Mouse (Mus musculus): Measurements from ENCODE around the gene Spata25. TPM values are rescaled to one million over a fixed set of nuclear protein-coding genes. Genes with fewer than 3 reads are reported as not detected.
"Not testable (repeated sequence)": the region's sequence is repeated elsewhere in the genome, so short reads cannot be mapped to it uniquely, and the experiment has no call there.

Spata25 gene
- not detected in 2 replicates for polyA plus RNA-seq (2015; fragmentation: Nextera tagmentation; extraction: Ambion mirVana)

- H3K9ac ChIP-seq (ENCODE audit: low read depth, low read length), result no peak within 1 kb of the TSS
- H3K27ac ChIP-seq (ENCODE audit: low read length), result no peak within 1 kb of the TSS
- ATAC-seq, result no peak
- peaks cover 23% of the 10 kb centered on the region for H3K36me3 ChIP-seq (ENCODE audit: control insufficient read depth, insufficient read depth, low read length)
- no peak within 1 kb of the TSS for H3K4me3 ChIP-seq (ENCODE audit: low read depth, low read length)
- H3K4me1 ChIP-seq (ENCODE audit: control insufficient read depth, insufficient read depth, low read length), result peaks cover 8% of the 10 kb centered on the region
- no peak within 1 kb of the TSS for H3K4me2 ChIP-seq (ENCODE audit: low read length)
- no peaks in the 10 kb centered on the region for H3K9me3 ChIP-seq (replicated peaks; ENCODE audit: control insufficient read depth, low read length, poor library complexity, severe bottlenecking)
- WGBS, result 84% methylated on average over 6 of the region's 6 CpGs
- H3K27me3 ChIP-seq (ENCODE audit: control insufficient read depth, insufficient read depth, low read depth, low read length), result no peaks in the 10 kb centered on the region
Observed at GRCm38 (mm10) chr2:164828437-164828836, at the start of gene Spata25. Spata25 (minus strand) TSS chr2:164828537.

- Histone ChIP-seq H3K4me2 (ENCODE audit: low read length) (peak overlapping the region; percentile 87), H3K4me1 (ENCODE audit: control insufficient read depth, insufficient read depth, low read length) (peaks cover 16% of the 10 kb centered on the region), H3K27ac (ENCODE audit: low read length) (peak overlapping the region; percentile 100; the same call in 1 of the 2 replicates)
- H3K4me3 ChIP-seq (ENCODE audit: low read depth, low read length); H3K27me3 ChIP-seq (ENCODE audit: control insufficient read depth, insufficient read depth, low read depth, low read length); H3K9me3 ChIP-seq (replicated peaks; ENCODE audit: control insufficient read depth, low read length, poor library complexity, severe bottlenecking); H3K9ac ChIP-seq (ENCODE audit: low read depth, low read length); ATAC-seq; H3K36me3 ChIP-seq (ENCODE audit: control insufficient read depth, insufficient read depth, low read length): not testable (repeated sequence)
- WGBS, result 76% methylated on average over 11 of the region's 11 CpGs
Observed at GRCm38 (mm10) chr2:164877376-164878215, 49.3 kb upstream of the Spata25 start.

- 57% methylated on average over 2 of the region's 2 CpGs for WGBS
- H3K36me3 ChIP-seq (ENCODE audit: control insufficient read depth, insufficient read depth, low read length); H3K9ac ChIP-seq (ENCODE audit: low read depth, low read length); ATAC-seq; H3K27ac ChIP-seq (ENCODE audit: low read length); H3K9me3 ChIP-seq (replicated peaks; ENCODE audit: control insufficient read depth, low read length, poor library complexity, severe bottlenecking); H3K4me2 ChIP-seq (ENCODE audit: low read length); H3K27me3 ChIP-seq (ENCODE audit: control insufficient read depth, insufficient read depth, low read depth, low read length); H3K4me3 ChIP-seq (ENCODE audit: low read depth, low read length): not testable (repeated sequence)
- peaks cover 13% of the 10 kb centered on the region for H3K4me1 ChIP-seq (ENCODE audit: control insufficient read depth, insufficient read depth, low read length)
Observed at GRCm38 (mm10) chr2:164875648-164876047, 47.3 kb upstream of the Spata25 start.

- H3K4me3 ChIP-seq (ENCODE audit: low read depth, low read length), result no peak overlapping the region
- H3K36me3 ChIP-seq (ENCODE audit: control insufficient read depth, insufficient read depth, low read length), result no peaks in the 10 kb centered on the region
- peak overlapping the region; percentile 35; the same call in 1 of the 2 replicates for H3K27ac ChIP-seq (ENCODE audit: low read length)
- no peak for ATAC-seq
- H3K4me2 ChIP-seq (ENCODE audit: low read length), result no peak overlapping the region
- H3K9ac ChIP-seq (ENCODE audit: low read depth, low read length), result no peak overlapping the region
- no peaks in the 10 kb centered on the region for H3K9me3 ChIP-seq (replicated peaks; ENCODE audit: control insufficient read depth, low read length, poor library complexity, severe bottlenecking)
- peaks cover 8% of the 10 kb centered on the region for H3K4me1 ChIP-seq (ENCODE audit: control insufficient read depth, insufficient read depth, low read length)
- 41% methylated on average over 1 of the region's 1 CpGs for WGBS
- no peaks in the 10 kb centered on the region for H3K27me3 ChIP-seq (ENCODE audit: control insufficient read depth, insufficient read depth, low read depth, low read length)
Observed at GRCm38 (mm10) chr2:164874239-164874769, 46.0 kb upstream of the Spata25 start.

- Histone ChIP-seq H3K9me3 (replicated peaks; ENCODE audit: control insufficient read depth, low read length, poor library complexity, severe bottlenecking) (no peaks in the 10 kb centered on the region), H3K36me3 (ENCODE audit: control insufficient read depth, insufficient read depth, low read length) (no peaks in the 10 kb centered on the region), H3K4me2 (ENCODE audit: low read length) (no peak overlapping the region), H3K4me3 (ENCODE audit: low read depth, low read length) (no peak overlapping the region), H3K27me3 (ENCODE audit: control insufficient read depth, insufficient read depth, low read depth, low read length) (no peaks in the 10 kb centered on the region), H3K4me1 (ENCODE audit: control insufficient read depth, insufficient read depth, low read length) (peaks cover 7% of the 10 kb centered on the region), H3K9ac (ENCODE audit: low read depth, low read length) (no peak overlapping the region), H3K27ac (ENCODE audit: low read length) (no peak overlapping the region)
- WGBS, result 76% methylated on average over 3 of the region's 3 CpGs
- no peak for ATAC-seq
Observed at GRCm38 (mm10) chr2:164873621-164874020, 45.3 kb upstream of the Spata25 start.

GRCm38 (mm10) chr2:164871602-164872303, 43.4 kb upstream of the Spata25 start:
- H3K36me3 ChIP-seq (ENCODE audit: control insufficient read depth, insufficient read depth, low read length), result no peaks in the 10 kb centered on the region
- no peak overlapping the region for H3K4me2 ChIP-seq (ENCODE audit: low read length)
- ATAC-seq, result no peak
- no peak overlapping the region for H3K4me3 ChIP-seq (ENCODE audit: low read depth, low read length)
- H3K9ac ChIP-seq (ENCODE audit: low read depth, low read length), result no peak overlapping the region
- H3K4me1 ChIP-seq (ENCODE audit: control insufficient read depth, insufficient read depth, low read length), result no peaks in the 10 kb centered on the region
- WGBS, result 53% methylated on average over 6 of the region's 6 CpGs
- no peaks in the 10 kb centered on the region for H3K27me3 ChIP-seq (ENCODE audit: control insufficient read depth, insufficient read depth, low read depth, low read length)
- H3K27ac ChIP-seq (ENCODE audit: low read length), result no peak overlapping the region
- H3K9me3 ChIP-seq (replicated peaks; ENCODE audit: control insufficient read depth, low read length, poor library complexity, severe bottlenecking), result no peaks in the 10 kb centered on the region; the same call in 1 of the 2 replicates

- H3K9me3 ChIP-seq (replicated peaks; ENCODE audit: control insufficient read depth, low read length, poor library complexity, severe bottlenecking), result no peaks in the 10 kb centered on the region; the same call in 1 of the 2 replicates
- no peaks in the 10 kb centered on the region for H3K4me1 ChIP-seq (ENCODE audit: control insufficient read depth, insufficient read depth, low read length)
- H3K36me3 ChIP-seq (ENCODE audit: control insufficient read depth, insufficient read depth, low read length), result no peaks in the 10 kb centered on the region
- H3K27ac ChIP-seq (ENCODE audit: low read length), result no peak overlapping the region
- H3K4me3 ChIP-seq (ENCODE audit: low read depth, low read length), result no peak overlapping the region
- no peak overlapping the region for H3K9ac ChIP-seq (ENCODE audit: low read depth, low read length)
- H3K27me3 ChIP-seq (ENCODE audit: control insufficient read depth, insufficient read depth, low read depth, low read length), result no peaks in the 10 kb centered on the region
- no peak for ATAC-seq
- WGBS, result 79% methylated on average over 7 of the region's 7 CpGs
- no peak overlapping the region for H3K4me2 ChIP-seq (ENCODE audit: low read length)
Observed at GRCm38 (mm10) chr2:164868491-164868890, 40.2 kb upstream of the Spata25 start.

GRCm38 (mm10) chr2:164867566-164867965, 39.2 kb upstream of the Spata25 start:
- Histone ChIP-seq H3K27me3 (ENCODE audit: control insufficient read depth, insufficient read depth, low read depth, low read length) (no peaks in the 10 kb centered on the region), H3K27ac (ENCODE audit: low read length) (no peak overlapping the region), H3K9me3 (replicated peaks; ENCODE audit: control insufficient read depth, low read length, poor library complexity, severe bottlenecking) (no peaks in the 10 kb centered on the region; the same call in 1 of the 2 replicates), H3K9ac (ENCODE audit: low read depth, low read length) (no peak overlapping the region), H3K36me3 (ENCODE audit: control insufficient read depth, insufficient read depth, low read length) (no peaks in the 10 kb centered on the region), H3K4me2 (ENCODE audit: low read length) (no peak overlapping the region), H3K4me1 (ENCODE audit: control insufficient read depth, insufficient read depth, low read length) (no peaks in the 10 kb centered on the region), H3K4me3 (ENCODE audit: low read depth, low read length) (no peak overlapping the region)
- no peak for ATAC-seq
- 91% methylated on average over 7 of the region's 7 CpGs for WGBS
